Mouse (Mus musculus): ENCODE measurements at regions not wholly inside any gene's neighbourhood (a gene's known extent, or its start where the extent isn't known, plus 50 kb on each side); places are given as distances from the start of the nearest gene placed in this dataset.

GRCm38 (mm10) chr14:29796396-29796795 lies 74.7 kb upstream of the Cacna2d3 start:
- TF ChIP-seq CTCF (IDR thresholded peaks at IDR 0.05; ENCODE audit: low read depth) (no peak), EP300 (IDR thresholded peaks at IDR 0.05; ENCODE audit: low read depth) (no peak)

Data from heart, postnatal 0 days (tissue).